Mouse (Mus musculus): ENCODE results near the gene Myo18a. TPM values are rescaled to one million over a fixed set of nuclear protein-coding genes. Genes with fewer than 3 reads are reported as not detected.

Gene Myo18a
- total and polyA plus RNA-seq, 2 experiments from 2014 or later: 82.5 to 218 TPM

DNA sequence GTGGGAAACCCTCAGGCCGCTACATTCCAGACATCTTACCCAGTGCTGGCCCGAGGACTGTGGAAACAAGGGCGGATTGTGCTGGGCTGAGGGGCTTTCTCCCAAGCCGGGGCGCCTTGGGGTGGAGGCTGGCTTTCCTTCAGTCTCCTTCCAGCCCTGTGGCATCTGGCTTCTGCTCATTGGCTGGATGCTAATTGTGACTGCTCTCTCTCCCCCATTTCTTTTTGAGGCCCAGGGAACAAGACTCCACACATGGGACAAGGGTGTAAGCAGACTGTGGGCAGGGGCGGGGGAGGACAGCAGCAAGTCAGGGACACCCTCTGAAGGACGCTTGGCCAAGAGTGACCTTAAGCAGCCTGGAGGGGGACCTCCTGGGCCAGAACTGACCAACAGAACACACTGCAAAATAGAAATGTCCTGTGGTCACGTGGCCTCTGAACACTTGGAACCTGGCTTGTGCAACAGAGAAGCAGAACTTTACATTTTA is 28.2 kb downstream of the Myo18a start:
- H3K9ac ChIP-seq (replicated peaks; ENCODE audit: low read depth, low read length): peak overlapping the region; percentile 21; the same call in 1 of the 2 replicates
- WGBS: 21% methylated on average over 8 of the region's 8 CpGs
- TF ChIP-seq EP300 (IDR thresholded peaks at IDR 0.05; ENCODE audit: low read depth) (no peak), CTCF (IDR thresholded peaks at IDR 0.05; ENCODE audit: low read depth) (no peak)
- peaks cover 38% of the 10 kb centered on the region for H3K4me1 ChIP-seq (ENCODE audit: control insufficient read depth, insufficient read depth)
- peak; percentile 17 for ATAC-seq (ENCODE audit: insufficient read depth, low read depth)
- H3K27ac ChIP-seq (ENCODE audit: low read depth): peak overlapping the region; percentile 81
- no peaks in the 10 kb centered on the region for H3K27me3 ChIP-seq (ENCODE audit: control insufficient read depth, insufficient read depth, low read length)
- no peak for DNase-seq (ENCODE audit: low spot score)
- H3K4me3 ChIP-seq (ENCODE audit: low read depth, low read length): no peak overlapping the region
- H3K4me2 ChIP-seq (ENCODE audit: low read depth, low read length): no peak overlapping the region
- H3K9me3 ChIP-seq (replicated peaks; ENCODE audit: control insufficient read depth, low read length): no peaks in the 10 kb centered on the region
- no peaks in the 10 kb centered on the region for H3K36me3 ChIP-seq (replicated peaks; ENCODE audit: control insufficient read depth, insufficient read depth, low read length)

DNA sequence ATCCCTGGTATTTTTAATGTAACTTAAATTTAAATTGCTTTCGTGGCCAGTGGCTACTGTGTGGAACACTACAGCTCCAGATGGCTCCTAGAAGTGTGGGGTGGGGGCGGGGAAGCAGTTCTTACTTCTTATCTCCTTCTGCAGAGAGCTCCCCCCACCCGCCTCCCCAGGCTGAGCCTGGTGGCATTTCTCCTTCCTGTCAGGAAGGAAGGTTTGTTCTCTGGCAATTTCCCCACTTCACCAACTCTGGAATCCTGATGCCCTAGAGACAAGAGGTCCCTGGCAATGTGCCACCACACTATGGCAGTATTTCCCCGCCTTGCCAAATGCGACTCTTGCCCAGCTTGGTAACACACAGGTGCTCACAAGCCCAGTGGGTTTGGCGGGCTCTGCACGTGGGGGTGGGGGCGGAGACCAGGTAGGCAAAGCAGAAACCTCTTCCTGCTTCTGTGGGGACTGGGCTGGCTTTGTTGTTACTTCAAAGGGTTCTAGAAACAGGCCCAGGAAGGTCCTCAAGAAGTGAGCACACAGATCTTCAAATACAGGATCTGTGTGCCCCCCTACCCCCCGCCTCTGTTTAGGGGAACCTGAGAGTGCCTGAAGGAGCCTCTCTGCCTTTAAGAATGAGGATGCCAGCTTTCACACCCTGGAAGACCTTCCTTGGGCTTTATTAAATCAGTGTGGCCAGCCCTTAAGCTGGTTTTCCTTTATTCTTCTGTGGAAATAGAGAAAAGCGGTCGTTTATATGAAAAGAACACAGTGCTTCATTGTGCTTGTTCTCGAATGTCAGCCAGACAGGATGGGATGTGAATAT is 28.9 kb downstream of the Myo18a start:
- Histone ChIP-seq H3K9ac (replicated peaks; ENCODE audit: low read depth, low read length) (no peak overlapping the region), H3K4me2 (ENCODE audit: low read depth, low read length) (no peak overlapping the region), H3K4me1 (ENCODE audit: control insufficient read depth, insufficient read depth) (peaks cover 33% of the 10 kb centered on the region), H3K9me3 (replicated peaks; ENCODE audit: control insufficient read depth, low read length) (no peaks in the 10 kb centered on the region), H3K27ac (ENCODE audit: low read depth) (peak overlapping the region; percentile 81), H3K4me3 (ENCODE audit: low read depth, low read length) (no peak overlapping the region), H3K36me3 (replicated peaks; ENCODE audit: control insufficient read depth, insufficient read depth, low read length) (no peaks in the 10 kb centered on the region), H3K27me3 (ENCODE audit: control insufficient read depth, insufficient read depth, low read length) (no peaks in the 10 kb centered on the region)
- peak; percentile 70 for DNase-seq (ENCODE audit: low spot score)
- ATAC-seq (ENCODE audit: insufficient read depth, low read depth): peak; percentile 5; the same call in 1 of the 2 replicates
- 25% methylated on average over 12 of the region's 12 CpGs for WGBS
- TF ChIP-seq EP300 (IDR thresholded peaks at IDR 0.05; ENCODE audit: low read depth) (no peak), CTCF (IDR thresholded peaks at IDR 0.05; ENCODE audit: low read depth) (no peak)

DNA sequence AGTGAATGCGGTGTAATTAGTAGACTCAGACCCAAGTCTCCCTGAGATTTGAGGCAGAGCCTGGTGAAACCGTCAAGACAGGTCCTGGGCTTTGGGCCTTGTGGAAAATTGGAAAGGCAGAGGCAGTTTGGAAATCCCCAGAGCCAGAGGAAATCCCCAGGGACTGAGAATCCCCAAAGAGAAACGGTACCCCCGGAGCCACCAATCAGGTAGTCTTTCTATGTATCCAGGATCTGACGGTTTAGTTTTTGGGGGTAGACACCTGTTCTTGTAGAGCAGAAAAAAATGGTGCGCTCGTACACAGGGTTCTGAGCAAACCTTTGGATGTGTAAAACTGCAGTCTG is 29.5 kb downstream of the Myo18a start:
- Histone ChIP-seq H3K27ac (ENCODE audit: low read depth) (peak overlapping the region; percentile 81), H3K36me3 (replicated peaks; ENCODE audit: control insufficient read depth, insufficient read depth, low read length) (no peaks in the 10 kb centered on the region), H3K9ac (replicated peaks; ENCODE audit: low read depth, low read length) (no peak overlapping the region), H3K4me1 (ENCODE audit: control insufficient read depth, insufficient read depth) (peaks cover 33% of the 10 kb centered on the region), H3K4me2 (ENCODE audit: low read depth, low read length) (no peak overlapping the region), H3K27me3 (ENCODE audit: control insufficient read depth, insufficient read depth, low read length) (no peaks in the 10 kb centered on the region), H3K4me3 (ENCODE audit: low read depth, low read length) (no peak overlapping the region), H3K9me3 (replicated peaks; ENCODE audit: control insufficient read depth, low read length) (no peaks in the 10 kb centered on the region)
- 63% methylated on average over 7 of the region's 7 CpGs for WGBS
- TF ChIP-seq CTCF (IDR thresholded peaks at IDR 0.05; ENCODE audit: low read depth) (no peak), EP300 (IDR thresholded peaks at IDR 0.05; ENCODE audit: low read depth) (no peak)
- no peak for DNase-seq (ENCODE audit: low spot score)
- no peak for ATAC-seq (ENCODE audit: insufficient read depth, low read depth)

DNA sequence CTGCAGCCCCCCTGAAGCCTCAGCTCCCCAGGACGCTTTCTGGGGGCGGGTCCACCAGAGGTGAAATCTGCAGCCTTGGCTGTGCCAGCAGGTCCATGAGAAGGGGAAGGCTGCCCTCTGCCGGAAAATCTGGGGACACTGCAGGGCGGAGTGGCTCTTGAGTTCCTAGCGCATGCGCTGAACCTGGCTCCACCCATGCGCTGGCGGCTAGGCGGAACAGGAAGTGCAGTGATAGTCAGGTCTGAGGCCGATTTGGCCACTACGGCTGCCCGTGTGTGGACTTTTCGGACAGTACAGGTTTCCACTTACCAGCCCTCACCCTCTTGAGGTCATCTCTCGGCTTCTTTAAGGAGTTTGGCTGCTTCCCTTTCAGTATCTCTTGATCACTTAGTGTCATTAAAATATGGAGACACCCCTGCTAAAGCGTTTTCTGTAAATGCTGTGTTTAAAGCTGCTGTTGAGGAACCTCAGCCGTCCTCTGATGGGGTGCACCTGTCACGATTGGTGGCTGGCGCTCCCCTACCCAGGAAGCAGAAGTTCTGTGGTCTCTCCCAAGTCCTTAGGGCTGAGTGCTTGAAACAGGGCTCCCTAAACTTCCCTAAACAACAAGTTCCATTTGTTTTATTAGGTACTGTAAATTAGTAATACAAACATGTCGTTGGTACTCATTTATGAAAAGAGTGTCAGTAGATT is 30.3 kb downstream of the Myo18a start:
- 5% methylated on average over 19 of the region's 19 CpGs for WGBS
- DNase-seq (ENCODE audit: low spot score) (peak; percentile 95), ATAC-seq (ENCODE audit: insufficient read depth, low read depth) (peak; percentile 91)
- TF ChIP-seq CTCF (IDR thresholded peaks at IDR 0.05; ENCODE audit: low read depth): peak; percentile 99
- TF ChIP-seq EP300 (IDR thresholded peaks at IDR 0.05; ENCODE audit: low read depth): no peak
- Histone ChIP-seq H3K27ac (ENCODE audit: low read depth) (peak overlapping the region; percentile 82), H3K4me2 (ENCODE audit: low read depth, low read length) (peak overlapping the region; percentile 76), H3K4me3 (ENCODE audit: low read depth, low read length) (peak overlapping the region; percentile 46), H3K9me3 (replicated peaks; ENCODE audit: control insufficient read depth, low read length) (no peaks in the 10 kb centered on the region), H3K4me1 (ENCODE audit: control insufficient read depth, insufficient read depth) (peaks cover 33% of the 10 kb centered on the region), H3K9ac (replicated peaks; ENCODE audit: low read depth, low read length) (peak overlapping the region; percentile 57), H3K36me3 (replicated peaks; ENCODE audit: control insufficient read depth, insufficient read depth, low read length) (no peaks in the 10 kb centered on the region), H3K27me3 (ENCODE audit: control insufficient read depth, insufficient read depth, low read length) (no peaks in the 10 kb centered on the region)

DNA sequence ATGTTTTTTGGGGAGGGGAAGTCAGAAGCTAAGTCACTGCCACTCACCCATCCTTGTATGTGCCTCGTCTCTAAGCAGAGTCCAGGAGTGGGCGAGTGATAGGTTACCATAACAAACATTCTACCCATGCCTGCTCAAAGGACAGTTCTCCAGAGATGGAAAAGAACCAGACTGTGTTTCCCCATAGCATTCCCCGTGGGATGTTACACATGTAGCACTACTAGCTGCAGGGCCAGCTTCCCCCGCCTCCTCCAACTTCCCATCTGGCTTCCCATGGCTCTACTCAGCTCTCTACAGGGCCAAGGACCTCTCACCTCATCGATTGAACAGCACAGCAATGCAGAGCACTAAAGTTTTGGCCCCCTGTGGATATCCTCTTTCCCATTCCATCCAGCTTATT is 32.2 kb downstream of the Myo18a start:
- no peaks in the 10 kb centered on the region for H3K27me3 ChIP-seq (ENCODE audit: control insufficient read depth, insufficient read depth, low read length)
- no peak overlapping the region for H3K4me2 ChIP-seq (ENCODE audit: low read depth, low read length)
- no peaks in the 10 kb centered on the region for H3K9me3 ChIP-seq (replicated peaks; ENCODE audit: control insufficient read depth, low read length)
- no peak for ATAC-seq (ENCODE audit: insufficient read depth, low read depth)
- no peak for DNase-seq (ENCODE audit: low spot score)
- H3K4me3 ChIP-seq (ENCODE audit: low read depth, low read length): no peak overlapping the region
- 61% methylated on average over 5 of the region's 5 CpGs for WGBS
- peaks cover 35% of the 10 kb centered on the region for H3K4me1 ChIP-seq (ENCODE audit: control insufficient read depth, insufficient read depth)
- TF ChIP-seq CTCF (IDR thresholded peaks at IDR 0.05; ENCODE audit: low read depth): no peak
- no peak for TF ChIP-seq EP300 (IDR thresholded peaks at IDR 0.05; ENCODE audit: low read depth)
- no peak overlapping the region for H3K9ac ChIP-seq (replicated peaks; ENCODE audit: low read depth, low read length)
- no peak overlapping the region for H3K27ac ChIP-seq (ENCODE audit: low read depth)
- H3K36me3 ChIP-seq (replicated peaks; ENCODE audit: control insufficient read depth, insufficient read depth, low read length): no peaks in the 10 kb centered on the region

All from heart, postnatal 0 days (tissue).